Mouse (Mus musculus): Measurements from ENCODE around the gene Efcab6. TPM values are rescaled to one million over a fixed set of nuclear protein-coding genes. Genes with fewer than 3 reads are reported as not detected.

Efcab6 gene
- polyA plus RNA-seq, 1 experiment = 1.1 TPM

DNA sequence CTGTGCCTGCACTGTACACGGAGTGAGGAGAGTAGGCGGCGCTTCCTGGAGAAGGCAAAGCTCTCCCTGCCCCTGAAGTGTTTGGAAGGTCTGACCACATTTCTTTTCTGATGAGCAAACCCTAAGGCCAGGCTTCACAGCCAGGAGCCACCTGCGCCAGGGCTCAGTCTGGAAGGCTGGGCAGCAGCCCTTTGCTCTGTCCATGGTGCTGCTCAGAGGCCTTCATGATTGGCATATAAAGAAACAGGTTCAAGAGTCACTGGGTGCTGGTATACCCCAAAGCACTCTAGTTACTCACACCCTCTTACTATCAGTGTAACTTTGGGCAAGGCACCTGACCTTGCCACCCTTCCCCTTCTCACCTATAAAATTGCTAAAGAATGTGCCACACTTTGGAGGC is 140.5 kb downstream of the Efcab6 start:
- no peak for TF ChIP-seq CTCF (IDR thresholded peaks at IDR 0.05; ENCODE audit: borderline replicate concordance, extremely low read depth, insufficient read depth, insufficient read length)
- TF ChIP-seq POLR2A (IDR thresholded peaks at IDR 0.05; ENCODE audit: borderline replicate concordance, extremely low read depth, insufficient read depth, insufficient read length, poor library complexity, severe bottlenecking) = no peak
- DNase-seq (ENCODE audit: low read depth) = no peak

DNA sequence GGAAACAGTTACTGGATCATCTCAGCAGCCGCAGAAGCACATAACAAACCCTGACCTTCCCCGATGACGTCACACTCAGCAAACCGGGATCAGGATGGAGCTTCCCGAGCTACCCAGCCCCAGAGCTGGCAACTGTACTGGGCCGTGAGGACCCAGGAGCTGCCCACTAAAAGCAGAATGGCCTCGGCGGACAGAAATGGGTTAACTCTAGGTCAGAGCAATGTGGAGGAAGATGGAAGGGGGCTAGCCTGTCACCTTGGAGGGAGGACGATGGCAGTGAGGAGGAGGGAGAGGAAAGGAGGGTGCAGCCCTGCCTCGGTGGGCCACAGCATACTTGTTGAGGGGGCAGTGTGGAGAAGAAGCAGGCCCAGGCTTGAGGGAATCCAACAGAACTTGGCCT is 149.8 kb downstream of the Efcab6 start:
- no peak for DNase-seq (ENCODE audit: low read depth)

DNA sequence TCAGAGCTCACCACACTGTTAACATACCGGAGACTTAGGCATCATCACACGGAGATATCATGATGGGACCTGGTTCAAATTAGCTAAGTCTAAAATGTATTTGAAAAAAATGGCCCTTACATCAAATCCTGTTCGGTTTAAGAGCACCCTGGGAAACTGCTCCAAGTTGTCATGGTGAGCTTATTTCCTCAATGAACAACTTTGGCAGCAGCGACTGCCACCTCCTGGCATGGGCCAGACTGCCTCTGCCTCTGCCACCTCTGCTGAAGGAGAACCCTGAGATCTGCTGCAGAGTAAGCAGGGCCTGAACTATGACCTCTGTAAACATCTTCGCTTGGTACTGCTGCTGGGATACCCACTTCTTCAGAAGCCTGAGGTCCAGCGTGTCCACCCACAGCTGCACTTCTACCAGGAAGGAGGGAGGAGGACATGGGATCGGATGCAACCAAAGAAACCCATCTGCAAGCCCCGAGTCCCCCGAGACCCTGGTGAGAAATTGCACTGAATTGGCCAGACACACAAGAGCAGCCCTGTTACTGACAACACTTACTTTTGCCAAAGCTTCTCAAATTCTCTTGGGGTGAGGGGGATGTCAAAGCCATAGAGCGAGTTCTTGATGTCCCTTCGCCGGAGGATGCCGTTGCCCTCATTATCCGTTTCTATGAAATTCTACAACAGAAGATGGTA is 152.0 kb downstream of the Efcab6 start:
- TF ChIP-seq CTCF (IDR thresholded peaks at IDR 0.05; ENCODE audit: borderline replicate concordance, extremely low read depth, insufficient read depth, insufficient read length) (no peak), POLR2A (IDR thresholded peaks at IDR 0.05; ENCODE audit: borderline replicate concordance, extremely low read depth, insufficient read depth, insufficient read length, poor library complexity, severe bottlenecking) (no peak)
- DNase-seq (ENCODE audit: low read depth) = peak; percentile 42

More for the DNA sequence above, 149.8 kb downstream of the Efcab6 start:
- no peak for TF ChIP-seq POLR2A (IDR thresholded peaks at IDR 0.05; ENCODE audit: borderline replicate concordance, extremely low read depth, insufficient read depth, insufficient read length, poor library complexity, severe bottlenecking)

DNA sequence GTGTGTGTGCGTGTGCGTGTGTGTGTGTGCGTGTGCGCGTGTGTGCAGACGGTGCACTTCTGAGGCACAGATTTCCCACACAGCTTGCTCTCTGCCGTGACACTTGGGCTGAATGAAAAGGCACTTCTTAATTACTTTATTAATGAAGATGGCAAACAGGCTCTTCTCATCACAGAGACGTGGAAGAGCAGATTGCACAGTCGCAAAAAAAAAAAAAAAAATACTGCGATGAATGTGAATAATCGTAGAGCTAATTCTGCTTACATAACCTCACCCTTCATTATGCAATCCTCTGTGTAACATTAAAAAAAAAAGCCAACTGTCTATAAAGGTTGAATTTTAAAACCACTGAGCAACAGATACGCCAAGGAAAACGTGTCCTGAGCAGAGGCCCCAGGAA is 158.7 kb downstream of the Efcab6 start:
- no peak for TF ChIP-seq CTCF (IDR thresholded peaks at IDR 0.05; ENCODE audit: borderline replicate concordance, extremely low read depth, insufficient read depth, insufficient read length)
- TF ChIP-seq POLR2A (IDR thresholded peaks at IDR 0.05; ENCODE audit: borderline replicate concordance, extremely low read depth, insufficient read depth, insufficient read length, poor library complexity, severe bottlenecking) = no peak
- DNase-seq (ENCODE audit: low read depth) = peak; percentile 79

DNA sequence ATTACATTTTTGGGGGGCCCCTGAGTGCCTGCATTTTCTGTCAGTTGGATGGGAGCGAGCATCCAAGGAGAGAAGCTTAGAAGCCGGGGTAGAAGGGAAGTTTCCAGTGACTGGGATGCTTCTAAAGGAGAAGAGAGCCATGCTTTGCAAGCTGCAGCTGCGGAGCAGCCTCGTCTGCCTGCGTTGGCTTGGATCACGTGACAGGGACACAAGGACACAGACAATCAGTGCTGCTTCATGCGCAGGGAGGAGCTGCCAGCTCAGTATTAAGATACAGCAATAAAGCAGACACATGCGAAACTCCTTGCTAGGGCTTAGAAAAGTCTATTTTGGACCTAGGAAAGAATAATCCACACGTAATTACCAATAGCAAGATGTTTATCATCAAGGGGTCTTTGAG is 167.9 kb downstream of the Efcab6 start:
- peak; percentile 93 for DNase-seq (ENCODE audit: low read depth)
- TF ChIP-seq POLR2A (IDR thresholded peaks at IDR 0.05; ENCODE audit: borderline replicate concordance, extremely low read depth, insufficient read depth, insufficient read length, poor library complexity, severe bottlenecking) = no peak
- TF ChIP-seq CTCF (IDR thresholded peaks at IDR 0.05; ENCODE audit: borderline replicate concordance, extremely low read depth, insufficient read depth, insufficient read length) = no peak

DNA sequence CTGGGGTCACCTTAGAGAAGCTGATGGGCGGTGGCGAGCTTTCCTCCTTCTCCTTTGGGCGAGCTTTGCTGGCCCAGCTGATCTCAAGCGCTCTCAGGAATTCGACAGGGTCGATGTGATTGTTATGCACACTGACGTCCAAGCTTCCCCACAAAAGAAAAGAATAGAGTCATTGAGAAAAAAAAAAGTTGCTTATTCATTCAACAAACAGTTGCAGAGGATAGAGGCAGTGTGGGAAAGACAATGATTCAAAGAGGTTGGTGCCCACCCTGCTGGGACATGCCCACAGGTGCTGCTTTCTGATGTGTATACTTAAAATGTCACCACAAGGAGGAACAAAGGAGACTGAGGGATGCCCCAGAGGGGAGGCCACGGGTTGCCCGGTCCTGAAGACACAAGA is 169.2 kb downstream of the Efcab6 start:
- no peak for DNase-seq (ENCODE audit: low read depth)

DNA sequence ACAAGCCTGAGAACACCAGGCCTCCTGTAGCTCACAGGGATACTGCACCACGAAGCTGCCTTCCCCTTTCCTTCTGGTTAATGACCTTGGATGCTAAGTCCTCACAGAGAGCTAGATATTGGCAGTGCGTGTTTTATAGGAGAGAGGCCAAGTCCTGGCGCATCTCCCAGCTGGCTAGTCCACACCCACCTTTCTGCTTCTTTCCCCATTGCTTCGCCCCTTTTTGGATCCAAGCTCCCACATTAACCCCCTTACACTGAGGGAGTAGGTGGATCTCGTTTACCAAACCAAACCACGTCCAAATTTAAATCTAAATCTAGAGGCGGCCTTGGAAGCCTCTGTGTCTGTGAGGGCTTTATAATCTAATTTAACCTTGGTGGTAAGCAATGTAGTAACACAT is 170.9 kb downstream of the Efcab6 start:
- DNase-seq (ENCODE audit: low read depth) = peak; percentile 60
- TF ChIP-seq CTCF (IDR thresholded peaks at IDR 0.05; ENCODE audit: borderline replicate concordance, extremely low read depth, insufficient read depth, insufficient read length) (no peak), POLR2A (IDR thresholded peaks at IDR 0.05; ENCODE audit: borderline replicate concordance, extremely low read depth, insufficient read depth, insufficient read length, poor library complexity, severe bottlenecking) (no peak)

More for the DNA sequence above, 169.2 kb downstream of the Efcab6 start:
- TF ChIP-seq CTCF (IDR thresholded peaks at IDR 0.05; ENCODE audit: borderline replicate concordance, extremely low read depth, insufficient read depth, insufficient read length) = no peak

DNA sequence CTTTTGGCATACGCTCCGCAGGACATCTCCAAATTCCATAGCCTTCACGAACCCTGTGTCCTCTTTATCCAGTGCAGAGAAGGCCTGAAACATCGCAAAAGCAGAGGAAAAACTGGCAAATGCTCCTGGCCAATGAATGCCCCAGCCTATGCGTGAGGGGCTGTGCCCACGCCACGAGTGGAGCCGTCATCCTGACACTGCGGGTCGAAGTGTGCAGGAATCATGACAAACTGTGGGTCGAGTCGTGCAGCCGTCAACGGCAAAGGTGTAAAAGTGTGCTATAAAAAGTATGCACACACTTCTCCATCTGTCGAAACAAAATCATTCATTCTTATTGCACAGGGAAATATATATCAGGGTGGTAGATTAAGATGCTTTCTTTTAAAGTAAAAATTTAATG is 172.3 kb downstream of the Efcab6 start:
- TF ChIP-seq POLR2A (IDR thresholded peaks at IDR 0.05; ENCODE audit: borderline replicate concordance, extremely low read depth, insufficient read depth, insufficient read length, poor library complexity, severe bottlenecking) (no peak), CTCF (IDR thresholded peaks at IDR 0.05; ENCODE audit: borderline replicate concordance, extremely low read depth, insufficient read depth, insufficient read length) (no peak)
- DNase-seq (ENCODE audit: low read depth) = no peak

DNA sequence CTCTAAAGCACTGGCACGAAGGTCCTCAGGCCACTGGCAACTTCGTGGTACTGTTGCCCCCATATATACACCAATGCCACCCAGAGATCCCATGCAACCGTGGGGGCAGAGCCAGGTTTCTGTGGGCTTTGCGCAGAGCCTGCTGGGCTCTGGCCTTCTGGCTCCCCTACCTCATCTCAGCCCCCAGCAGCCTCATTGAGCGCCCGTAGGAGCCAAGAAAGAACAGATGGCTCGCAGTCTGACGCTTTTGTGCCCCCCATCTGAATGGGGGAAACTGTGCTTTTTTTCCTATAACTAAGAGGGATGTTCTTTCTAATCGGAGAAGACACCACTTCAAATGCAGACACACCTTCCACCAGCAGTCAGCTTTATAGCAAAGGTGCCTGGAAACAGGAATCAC is 180.9 kb downstream of the Efcab6 start:
- TF ChIP-seq POLR2A (IDR thresholded peaks at IDR 0.05; ENCODE audit: borderline replicate concordance, extremely low read depth, insufficient read depth, insufficient read length, poor library complexity, severe bottlenecking) (no peak), CTCF (IDR thresholded peaks at IDR 0.05; ENCODE audit: borderline replicate concordance, extremely low read depth, insufficient read depth, insufficient read length) (no peak)
- peak; percentile 78 for DNase-seq (ENCODE audit: low read depth)

DNA sequence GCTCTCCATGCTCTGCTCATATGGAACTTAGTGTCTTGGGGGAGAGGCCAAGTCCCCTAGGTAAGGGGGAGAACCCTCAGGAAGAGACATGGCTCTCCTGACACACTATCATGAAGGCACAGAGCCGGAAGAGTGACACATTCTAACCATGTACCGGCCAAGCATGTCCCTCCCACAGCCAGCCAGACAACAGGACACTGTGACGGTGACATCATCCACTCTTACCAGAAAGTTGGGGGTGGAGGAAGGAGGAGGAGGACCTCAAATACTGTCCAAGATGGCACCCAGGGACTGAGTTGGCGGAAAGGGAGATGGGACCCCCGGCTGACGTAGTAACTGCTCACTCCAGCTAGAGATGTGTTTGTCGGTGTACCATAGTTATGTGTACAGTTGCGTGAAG is 181.4 kb downstream of the Efcab6 start:
- TF ChIP-seq CTCF (IDR thresholded peaks at IDR 0.05; ENCODE audit: borderline replicate concordance, extremely low read depth, insufficient read depth, insufficient read length) = no peak
- no peak for TF ChIP-seq POLR2A (IDR thresholded peaks at IDR 0.05; ENCODE audit: borderline replicate concordance, extremely low read depth, insufficient read depth, insufficient read length, poor library complexity, severe bottlenecking)
- no peak for DNase-seq (ENCODE audit: low read depth)

DNA sequence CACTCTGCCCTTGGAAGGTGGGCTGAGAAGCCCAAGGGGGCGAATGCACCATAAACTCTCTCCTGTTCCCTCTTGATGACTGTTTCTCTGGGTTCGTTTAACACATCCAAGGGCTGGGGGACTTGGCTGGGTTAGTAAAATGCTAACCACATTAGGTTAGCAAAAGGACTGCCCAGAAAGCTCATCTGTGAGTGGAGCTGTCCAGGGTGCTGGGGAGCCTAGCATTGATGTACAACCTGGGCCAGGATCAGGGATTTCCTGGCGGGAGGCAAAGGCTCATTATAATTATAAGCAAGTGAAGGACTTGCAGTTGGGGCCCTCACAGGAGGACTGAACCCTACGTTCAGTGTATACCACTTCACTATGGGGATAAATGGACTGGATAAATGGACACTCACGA is 185.3 kb downstream of the Efcab6 start:
- no peak for TF ChIP-seq POLR2A (IDR thresholded peaks at IDR 0.05; ENCODE audit: borderline replicate concordance, extremely low read depth, insufficient read depth, insufficient read length, poor library complexity, severe bottlenecking)
- no peak for TF ChIP-seq CTCF (IDR thresholded peaks at IDR 0.05; ENCODE audit: borderline replicate concordance, extremely low read depth, insufficient read depth, insufficient read length)
- peak; percentile 47 for DNase-seq (ENCODE audit: low read depth)

DNA sequence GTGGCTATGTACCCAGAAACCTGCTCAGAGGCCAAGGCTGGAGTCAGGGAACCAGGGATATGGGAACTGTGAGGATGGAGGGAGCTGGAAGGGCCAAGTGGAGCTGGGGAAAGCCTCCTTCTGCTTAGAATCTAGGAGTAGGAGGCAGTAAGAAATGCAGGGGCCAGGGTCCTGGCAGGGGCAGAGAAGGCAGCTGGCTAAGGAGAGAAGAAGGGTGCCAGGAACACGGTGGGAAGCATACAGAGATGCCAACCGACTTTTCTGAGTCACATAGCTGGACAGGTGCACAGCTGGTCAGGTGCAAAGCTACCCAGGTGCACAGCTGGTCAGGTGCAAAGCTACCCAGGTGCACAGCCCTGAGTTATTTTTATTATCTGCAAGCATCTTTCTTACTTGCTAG is 187.3 kb downstream of the Efcab6 start:
- TF ChIP-seq POLR2A (IDR thresholded peaks at IDR 0.05; ENCODE audit: borderline replicate concordance, extremely low read depth, insufficient read depth, insufficient read length, poor library complexity, severe bottlenecking) (no peak), CTCF (IDR thresholded peaks at IDR 0.05; ENCODE audit: borderline replicate concordance, extremely low read depth, insufficient read depth, insufficient read length) (no peak)
- DNase-seq (ENCODE audit: low read depth) = no peak

All from brain, embryonic 14.5 days (tissue).